Mouse (Mus musculus) spleen, adult 2 months (tissue): ENCODE results near the gene Slc19a1.

Experiments
- CTCF ChIP-seq: fragments of 200-500 bp; IDR thresholded peaks from 2 replicates; pipeline ENCODE4 v1.5.1; 2011; ENCODE audit warnings: mild to moderate bottlenecking, inconsistent platforms; ENCODE audit not compliant: insufficient read depth, insufficient read length, insufficient replicate concordance; ENCODE audit errors: extremely low read depth
- POLR2A ChIP-seq: fragments of 200-500 bp; IDR thresholded peaks from 2 replicates; pipeline ENCODE4 v1.6.1; 2011; ENCODE audit warnings: low read depth, low read length, inconsistent platforms

GRCm38 (mm10) chr10:77008698-77009097 lies 23.3 kb upstream of the Slc19a1 start:
- TF ChIP-seq CTCF: no peak
- TF ChIP-seq POLR2A: no peak
